Mouse (Mus musculus): ENCODE results near the gene Rad23a.
"Not testable (repeated sequence)": the region's sequence is repeated elsewhere in the genome, so short reads cannot be mapped to it uniquely, and the experiment has no call there.

Rad23a gene

GRCm38 (mm10) chr8:84841514-84841913, 1.0 kb upstream of the Rad23a start:
- ATAC-seq (ENCODE audit: low TSS enrichment): no peak

GRCm38 (mm10) chr8:84839875-84840247, 604 bp downstream of the Rad23a start:
- ATAC-seq (ENCODE audit: low TSS enrichment): no peak

GRCm38 (mm10) chr8:84839411-84839810, 1.1 kb downstream of the Rad23a start:
- ATAC-seq (ENCODE audit: low TSS enrichment): no peak

- no peak for ATAC-seq (ENCODE audit: low TSS enrichment)
Measured at GRCm38 (mm10) chr8:84838513-84838912, 2.0 kb downstream of the Rad23a start.

- ATAC-seq (ENCODE audit: low TSS enrichment): no peak
Measured at GRCm38 (mm10) chr8:84837912-84838470, 2.5 kb downstream of the Rad23a start.

GRCm38 (mm10) chr8:84837149-84837911, 3.1 kb downstream of the Rad23a start:
- no peak for ATAC-seq (ENCODE audit: low TSS enrichment)

GRCm38 (mm10) chr8:84834866-84835855, 5.3 kb downstream of the Rad23a start:
- ATAC-seq (ENCODE audit: low TSS enrichment): peak; percentile 13; the same call in 1 of the 2 replicates

GRCm38 (mm10) chr8:84834002-84834865, 6.2 kb downstream of the Rad23a start:
- no peak for ATAC-seq (ENCODE audit: low TSS enrichment)

- ATAC-seq (ENCODE audit: low TSS enrichment): no peak
Measured at GRCm38 (mm10) chr8:84832759-84833742, 7.4 kb downstream of the Rad23a start.

GRCm38 (mm10) chr8:84832034-84832717, 8.3 kb downstream of the Rad23a start:
- ATAC-seq (ENCODE audit: low TSS enrichment): peak; percentile 69

GRCm38 (mm10) chr8:84831490-84831889, 9.0 kb downstream of the Rad23a start, which contains the start of gene Gadd45gip1:
TSS of gene Gadd45gip1 (plus strand) at chr8:84831522.
- ATAC-seq (ENCODE audit: low TSS enrichment): no peak

- ATAC-seq (ENCODE audit: low TSS enrichment): not testable (repeated sequence)
Measured at GRCm38 (mm10) chr8:84826518-84826917, 13.9 kb downstream of the Rad23a start.

- ATAC-seq (ENCODE audit: low TSS enrichment): no peak
Measured at GRCm38 (mm10) chr8:84825636-84826035, 14.8 kb downstream of the Rad23a start.

GRCm38 (mm10) chr8:84823653-84824052, 16.8 kb downstream of the Rad23a start:
- ATAC-seq (ENCODE audit: low TSS enrichment): peak; percentile 98

GRCm38 (mm10) chr8:84822723-84823122, 17.7 kb downstream of the Rad23a start, which contains the start of gene Dand5:
TSS of gene Dand5 (minus strand) at chr8:84822823.
- ATAC-seq (ENCODE audit: low TSS enrichment): no peak

GRCm38 (mm10) chr8:84816117-84816516, 24.3 kb downstream of the Rad23a start:
- ATAC-seq (ENCODE audit: low TSS enrichment): no peak

- peak; percentile 81 for ATAC-seq (ENCODE audit: low TSS enrichment)
Measured at GRCm38 (mm10) chr8:84815547-84815946, 24.9 kb downstream of the Rad23a start.

- ATAC-seq (ENCODE audit: low TSS enrichment): no peak
Measured at GRCm38 (mm10) chr8:84814555-84815441, 25.7 kb downstream of the Rad23a start.
